Mouse (Mus musculus) olfactory bulb, adult 2 months (tissue): ENCODE data around the gene Tcstv1.
"Not testable (repeated sequence)": the region's sequence is repeated elsewhere in the genome, so short reads cannot be mapped to it uniquely, and the experiment has no call there.

ENCODE experiments used
- CTCF ChIP-seq: fragments of 200-500 bp; IDR thresholded peaks from 2 replicates; pipeline ENCODE4 v1.5.1; 2012; ENCODE audit warnings: low read depth, mild to moderate bottlenecking, low read length, moderate library complexity; ENCODE audit not compliant: insufficient read depth
- POLR2A ChIP-seq: fragments of 200-500 bp; IDR thresholded peaks from 2 replicates; pipeline ENCODE4 v1.6.1; 2012; ENCODE audit warnings: mild to moderate bottlenecking, low read depth, low read length, moderate library complexity; ENCODE audit not compliant: insufficient read depth

GRCm38 (mm10) chr13:119864395-119864999, 30.1 kb downstream of the Tcstv1 start:
- TF ChIP-seq CTCF, POLR2A: not testable (repeated sequence)
